Mouse (Mus musculus): Measurements from ENCODE around the gene Fbxo7. TPM values are rescaled to one million over a fixed set of nuclear protein-coding genes. Genes with fewer than 3 reads are reported as not detected.

The Fbxo7 gene
- polyA plus RNA-seq, 1 experiment from 2014 or later = 26.2 TPM

- H3K9me3 ChIP-seq (ENCODE audit: control insufficient read depth, low read length) = no peaks in the 10 kb centered on the region
- H3K36me3 ChIP-seq (ENCODE audit: control insufficient read depth, insufficient read depth, low read length) = no peaks in the 10 kb centered on the region
- H3K4me2 ChIP-seq (ENCODE audit: low read depth, low read length) = no peak overlapping the region
- no peak overlapping the region for H3K27ac ChIP-seq (ENCODE audit: low read depth, low read length)
- no peaks in the 10 kb centered on the region for H3K27me3 ChIP-seq (ENCODE audit: control insufficient read depth, insufficient read depth, low read length)
- no peak overlapping the region for H3K9ac ChIP-seq (replicated peaks; ENCODE audit: low read depth, low read length)
- no peaks in the 10 kb centered on the region for H3K4me1 ChIP-seq (ENCODE audit: control insufficient read depth, insufficient read depth, low read length)
- no peak for ATAC-seq (ENCODE audit: low read depth)
- no peak overlapping the region for H3K4me3 ChIP-seq (ENCODE audit: low read depth, low read length)
- 82% methylated on average over 9 of the region's 9 CpGs for WGBS
Observed at GRCm38 (mm10) chr10:86079921-86080320, 58.1 kb downstream of the Fbxo7 start.

GRCm38 (mm10) chr10:86091919-86092318 is 70.1 kb downstream of the Fbxo7 start:
- Histone ChIP-seq H3K4me3 (ENCODE audit: low read depth, low read length) (no peak overlapping the region), H3K36me3 (ENCODE audit: control insufficient read depth, insufficient read depth, low read length) (no peaks in the 10 kb centered on the region), H3K4me1 (ENCODE audit: control insufficient read depth, insufficient read depth, low read length) (no peaks in the 10 kb centered on the region), H3K27me3 (ENCODE audit: control insufficient read depth, insufficient read depth, low read length) (no peaks in the 10 kb centered on the region), H3K9me3 (ENCODE audit: control insufficient read depth, low read length) (no peaks in the 10 kb centered on the region), H3K9ac (replicated peaks; ENCODE audit: low read depth, low read length) (no peak overlapping the region), H3K4me2 (ENCODE audit: low read depth, low read length) (no peak overlapping the region), H3K27ac (ENCODE audit: low read depth, low read length) (no peak overlapping the region)
- no peak for ATAC-seq (ENCODE audit: low read depth)
- WGBS = 53% methylated on average over 10 of the region's 10 CpGs

- WGBS = 79% methylated on average over 14 of the region's 14 CpGs
- ATAC-seq (ENCODE audit: low read depth) = no peak
- H3K4me2 ChIP-seq (ENCODE audit: low read depth, low read length) = no peak overlapping the region
- H3K9me3 ChIP-seq (ENCODE audit: control insufficient read depth, low read length) = no peaks in the 10 kb centered on the region
- H3K9ac ChIP-seq (replicated peaks; ENCODE audit: low read depth, low read length) = no peak overlapping the region
- H3K4me1 ChIP-seq (ENCODE audit: control insufficient read depth, insufficient read depth, low read length) = no peaks in the 10 kb centered on the region
- no peaks in the 10 kb centered on the region for H3K36me3 ChIP-seq (ENCODE audit: control insufficient read depth, insufficient read depth, low read length)
- no peak overlapping the region for H3K4me3 ChIP-seq (ENCODE audit: low read depth, low read length)
- no peaks in the 10 kb centered on the region for H3K27me3 ChIP-seq (ENCODE audit: control insufficient read depth, insufficient read depth, low read length)
- no peak overlapping the region for H3K27ac ChIP-seq (ENCODE audit: low read depth, low read length)
Observed at GRCm38 (mm10) chr10:86093109-86094035, 71.6 kb downstream of the Fbxo7 start.

GRCm38 (mm10) chr10:86098363-86098762 is 76.6 kb downstream of the Fbxo7 start:
- Histone ChIP-seq H3K4me1 (ENCODE audit: control insufficient read depth, insufficient read depth, low read length) (no peaks in the 10 kb centered on the region), H3K36me3 (ENCODE audit: control insufficient read depth, insufficient read depth, low read length) (no peaks in the 10 kb centered on the region), H3K27me3 (ENCODE audit: control insufficient read depth, insufficient read depth, low read length) (no peaks in the 10 kb centered on the region), H3K9ac (replicated peaks; ENCODE audit: low read depth, low read length) (no peak overlapping the region), H3K9me3 (ENCODE audit: control insufficient read depth, low read length) (no peaks in the 10 kb centered on the region; the same call in 1 of the 2 replicates), H3K27ac (ENCODE audit: low read depth, low read length) (no peak overlapping the region), H3K4me3 (ENCODE audit: low read depth, low read length) (no peak overlapping the region), H3K4me2 (ENCODE audit: low read depth, low read length) (no peak overlapping the region)
- no peak for ATAC-seq (ENCODE audit: low read depth)
- WGBS = 88% methylated on average over 6 of the region's 6 CpGs

GRCm38 (mm10) chr10:86100281-86100851 is 78.6 kb downstream of the Fbxo7 start:
- 56% methylated on average over 3 of the region's 3 CpGs for WGBS
- Histone ChIP-seq H3K27me3 (ENCODE audit: control insufficient read depth, insufficient read depth, low read length) (no peaks in the 10 kb centered on the region), H3K36me3 (ENCODE audit: control insufficient read depth, insufficient read depth, low read length) (no peaks in the 10 kb centered on the region), H3K9me3 (ENCODE audit: control insufficient read depth, low read length) (no peaks in the 10 kb centered on the region; the same call in 1 of the 2 replicates), H3K4me1 (ENCODE audit: control insufficient read depth, insufficient read depth, low read length) (no peaks in the 10 kb centered on the region), H3K4me3 (ENCODE audit: low read depth, low read length) (no peak overlapping the region), H3K4me2 (ENCODE audit: low read depth, low read length) (no peak overlapping the region), H3K27ac (ENCODE audit: low read depth, low read length) (no peak overlapping the region), H3K9ac (replicated peaks; ENCODE audit: low read depth, low read length) (no peak overlapping the region)
- ATAC-seq (ENCODE audit: low read depth) = no peak

Other genes starting within 250 kb of the Fbxo7 start
- gene Pwp1, start 192.5 kb upstream of the Fbxo7 start, polyA plus RNA-seq (2014; fragmentation: Nextera tagmentation; extraction: Ambion mirVana) = 72.6 and 75.7 TPM in 2 replicates
- gene Prdm4, start 104.8 kb upstream of the Fbxo7 start, polyA plus RNA-seq (2014; fragmentation: Nextera tagmentation; extraction: Ambion mirVana) = 29.7 and 33.6 TPM in 2 replicates
- gene Ascl4, start 94.3 kb upstream of the Fbxo7 start, polyA plus RNA-seq (2014; fragmentation: Nextera tagmentation; extraction: Ambion mirVana) = 0.23 and 0.30 TPM in 2 replicates
- 142 and 159 TPM in 2 replicates for gene Rtcb, start 64.1 kb upstream of the Fbxo7 start, polyA plus RNA-seq (2014; fragmentation: Nextera tagmentation; extraction: Ambion mirVana)
- gene Bpifc, start 10.1 kb upstream of the Fbxo7 start, polyA plus RNA-seq (2014; fragmentation: Nextera tagmentation; extraction: Ambion mirVana) = not detected in 2 replicates